Mouse (Mus musculus): ENCODE results near the gene Prkcd.

DNA sequence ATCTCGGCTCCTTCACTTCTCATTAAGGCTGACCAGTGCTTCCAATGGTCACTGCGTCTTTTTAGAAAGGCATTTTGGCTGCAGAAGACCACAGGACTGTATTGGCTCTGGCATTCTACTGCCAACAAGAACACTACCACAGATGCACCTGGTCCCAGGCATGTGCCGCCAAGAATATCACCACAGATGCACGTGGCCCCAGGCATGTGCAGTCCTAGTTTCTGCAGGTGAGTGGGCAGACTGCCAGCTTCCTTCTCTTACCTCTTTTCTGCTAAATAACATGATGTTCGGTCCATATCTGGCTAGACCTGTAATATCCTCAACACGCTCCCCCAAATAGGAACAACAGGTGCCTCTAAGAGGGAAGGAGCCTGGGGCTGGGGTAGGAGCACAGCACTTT is 17.8 kb downstream of the Prkcd start:
- no peak for TF ChIP-seq POLR2A (IDR thresholded peaks at IDR 0.05; ENCODE audit: low read depth, low read length)
- TF ChIP-seq CTCF (IDR thresholded peaks at IDR 0.05; ENCODE audit: extremely low read depth, insufficient read depth, insufficient read length, insufficient replicate concordance), result no peak

Data from spleen, adult 2 months (tissue).